Mouse (Mus musculus): ENCODE data around the gene Mgat4b. TPM values are rescaled to one million over a fixed set of nuclear protein-coding genes. Genes with fewer than 3 reads are reported as not detected.
A peak's percentile ranks its signal among the peaks of the same experiment; 100 is the strongest.

The Mgat4b gene
- polyA plus RNA-seq, 1 experiment from 2014 or later = 15.2 TPM

DNA sequence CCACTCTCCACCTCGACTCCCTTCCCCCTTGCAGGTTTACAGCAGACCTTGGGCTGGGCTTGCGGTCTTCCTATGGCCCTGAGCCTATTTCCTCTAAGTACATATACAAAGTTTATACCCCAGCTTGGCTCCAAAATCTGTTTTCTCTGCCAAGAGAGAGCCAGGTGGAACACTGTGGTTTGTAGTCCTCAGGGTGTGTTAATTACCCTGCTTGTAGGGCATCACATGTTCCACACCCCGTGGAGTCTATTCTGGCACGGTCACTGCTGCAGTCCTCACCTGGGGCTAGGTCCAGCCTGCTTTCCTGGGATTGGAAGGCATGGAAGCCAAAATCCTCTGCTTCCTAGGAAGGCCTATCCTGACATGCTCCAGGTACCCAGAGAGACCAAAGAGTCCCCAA is 17.0 kb downstream of the Mgat4b start:
- Histone ChIP-seq H3K27me3 (replicated peaks; ENCODE audit: control insufficient read depth, insufficient read depth, low read length) (no peaks in the 10 kb centered on the region), H3K4me2 (ENCODE audit: low read length) (no peak overlapping the region), H3K36me3 (ENCODE audit: control insufficient read depth, insufficient read depth, low read length) (peaks cover 23% of the 10 kb centered on the region), H3K9ac (ENCODE audit: low read length) (no peak overlapping the region), H3K4me1 (ENCODE audit: control insufficient read depth, insufficient read depth, low read length) (peaks cover 38% of the 10 kb centered on the region), H3K27ac (ENCODE audit: low read depth, low read length) (no peak overlapping the region), H3K9me3 (replicated peaks; ENCODE audit: control insufficient read depth, low read length) (no peaks in the 10 kb centered on the region), H3K4me3 (ENCODE audit: low read depth, low read length) (no peak overlapping the region)
- ATAC-seq = no peak
- DNase-seq (ENCODE audit: low spot score) = no peak
- WGBS = 83% methylated on average over 4 of the region's 4 CpGs

DNA sequence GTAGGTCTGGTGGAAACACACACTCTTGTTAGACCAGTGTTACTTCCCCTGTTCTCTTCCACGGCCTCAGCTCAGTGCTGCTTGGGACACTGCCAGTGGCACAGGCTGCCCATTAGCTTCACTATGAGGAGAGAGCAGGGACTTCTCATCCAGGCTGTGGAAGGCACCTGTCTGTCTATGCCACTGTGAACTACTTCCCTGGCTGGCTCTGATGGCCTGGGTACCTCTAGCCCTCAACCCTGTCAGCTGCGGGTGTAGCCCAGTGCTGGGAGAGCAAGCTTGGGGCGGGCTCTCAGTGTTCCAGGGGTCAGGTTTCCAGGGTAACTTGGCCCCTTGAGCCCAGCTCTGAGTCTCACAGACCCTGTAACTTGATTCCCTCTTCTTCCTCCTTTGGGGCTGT is 18.1 kb downstream of the Mgat4b start:
- H3K9ac ChIP-seq (ENCODE audit: low read length) = peak overlapping the region; percentile 35; the same call in 1 of the 2 replicates
- no peak for DNase-seq (ENCODE audit: low spot score)
- no peak overlapping the region for H3K4me3 ChIP-seq (ENCODE audit: low read depth, low read length)
- H3K4me2 ChIP-seq (ENCODE audit: low read length) = no peak overlapping the region
- no peaks in the 10 kb centered on the region for H3K9me3 ChIP-seq (replicated peaks; ENCODE audit: control insufficient read depth, low read length)
- no peak overlapping the region for H3K27ac ChIP-seq (ENCODE audit: low read depth, low read length)
- H3K4me1 ChIP-seq (ENCODE audit: control insufficient read depth, insufficient read depth, low read length) = peaks cover 30% of the 10 kb centered on the region
- H3K27me3 ChIP-seq (replicated peaks; ENCODE audit: control insufficient read depth, insufficient read depth, low read length) = no peaks in the 10 kb centered on the region
- 27% methylated on average over 3 of the region's 3 CpGs for WGBS
- peaks cover 33% of the 10 kb centered on the region for H3K36me3 ChIP-seq (ENCODE audit: control insufficient read depth, insufficient read depth, low read length)
- ATAC-seq = no peak

DNA sequence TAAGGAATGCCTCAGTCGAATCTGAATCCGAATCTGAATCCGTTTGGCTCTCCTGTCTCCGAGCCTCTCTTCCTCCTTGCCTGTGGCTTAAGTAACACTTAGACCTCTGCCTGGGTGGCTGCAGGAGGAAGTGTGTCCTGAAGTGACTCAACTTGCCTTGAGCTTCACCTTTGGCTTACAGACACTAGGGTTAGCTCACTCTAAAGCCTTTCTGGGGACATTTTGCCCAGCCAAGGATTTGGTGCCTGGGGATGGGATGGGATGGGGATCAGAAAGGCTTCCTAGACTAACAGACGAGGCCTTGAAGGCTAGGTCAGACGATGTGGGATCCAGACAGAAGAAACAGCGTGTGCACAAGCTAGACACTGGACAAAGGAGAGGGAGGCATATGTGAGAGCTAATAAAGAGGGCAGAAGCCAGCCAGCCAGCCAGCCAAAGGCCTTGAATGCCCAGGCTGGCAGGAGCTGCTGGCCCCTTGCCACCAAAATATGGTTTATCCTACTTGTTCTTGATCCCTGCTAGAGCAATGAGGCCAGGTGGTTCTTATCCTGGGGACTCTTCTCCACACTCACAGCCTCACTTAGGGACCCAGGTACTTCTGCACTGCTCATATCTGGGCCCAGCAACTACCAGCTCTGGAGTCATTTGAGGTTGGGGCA is 18.7 kb downstream of the Mgat4b start:
- DNase-seq (ENCODE audit: low spot score) (no peak), ATAC-seq (no peak)
- Histone ChIP-seq H3K27ac (ENCODE audit: low read depth, low read length) (no peak overlapping the region), H3K9me3 (replicated peaks; ENCODE audit: control insufficient read depth, low read length) (no peaks in the 10 kb centered on the region), H3K4me3 (ENCODE audit: low read depth, low read length) (no peak overlapping the region), H3K9ac (ENCODE audit: low read length) (peak overlapping the region; percentile 35; the same call in 1 of the 2 replicates), H3K36me3 (ENCODE audit: control insufficient read depth, insufficient read depth, low read length) (peaks cover 39% of the 10 kb centered on the region), H3K4me2 (ENCODE audit: low read length) (no peak overlapping the region), H3K4me1 (ENCODE audit: control insufficient read depth, insufficient read depth, low read length) (peaks cover 26% of the 10 kb centered on the region), H3K27me3 (replicated peaks; ENCODE audit: control insufficient read depth, insufficient read depth, low read length) (no peaks in the 10 kb centered on the region)
- 52% methylated on average over 7 of the region's 7 CpGs for WGBS

DNA sequence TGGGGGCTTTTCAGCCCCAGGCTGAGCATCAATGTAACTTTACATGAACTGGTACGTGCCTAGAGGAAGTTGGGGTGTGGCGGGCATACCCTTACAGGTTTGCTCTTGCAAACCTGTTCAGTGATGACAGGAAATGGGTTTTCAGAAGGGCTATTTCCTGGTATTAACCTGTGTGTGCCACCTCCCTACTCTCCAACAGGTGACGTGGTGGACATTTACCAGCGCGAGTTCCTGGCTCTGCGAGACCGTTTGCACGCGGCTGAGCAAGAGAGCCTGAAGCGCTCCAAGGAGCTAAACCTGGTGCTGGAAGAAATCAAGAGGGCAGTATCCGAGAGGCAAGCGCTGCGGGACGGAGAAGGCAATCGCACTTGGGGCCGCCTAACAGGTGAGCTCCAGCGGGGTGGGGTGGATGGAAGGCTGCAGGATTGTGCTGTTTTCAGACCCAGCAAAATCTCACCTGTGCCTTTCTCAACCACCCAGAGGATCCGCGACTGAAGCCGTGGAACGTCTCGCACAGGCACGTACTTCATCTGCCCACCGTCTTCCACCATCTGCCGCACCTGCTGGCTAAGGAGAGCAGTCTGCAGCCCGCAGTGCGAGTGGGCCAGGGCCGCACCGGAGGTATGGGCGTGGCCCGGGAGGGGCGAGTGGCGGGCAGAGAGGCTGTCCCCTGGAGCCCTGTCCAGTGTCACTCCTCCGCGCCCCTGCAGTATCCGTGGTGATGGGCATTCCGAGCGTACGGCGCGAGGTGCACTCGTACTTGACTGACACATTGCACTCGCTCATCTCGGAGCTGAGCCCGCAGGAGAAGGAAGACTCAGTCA is 20.0 kb downstream of the Mgat4b start:
- H3K27me3 ChIP-seq (replicated peaks; ENCODE audit: control insufficient read depth, insufficient read depth, low read length) = no peaks in the 10 kb centered on the region
- H3K36me3 ChIP-seq (ENCODE audit: control insufficient read depth, insufficient read depth, low read length) = peaks cover 50% of the 10 kb centered on the region
- H3K27ac ChIP-seq (ENCODE audit: low read depth, low read length) = no peak overlapping the region
- H3K4me3 ChIP-seq (ENCODE audit: low read depth, low read length) = peak overlapping the region; percentile 11; the same call in 1 of the 2 replicates
- ATAC-seq (peak; percentile 40), DNase-seq (ENCODE audit: low spot score) (no peak)
- H3K4me1 ChIP-seq (ENCODE audit: control insufficient read depth, insufficient read depth, low read length) = peaks cover 26% of the 10 kb centered on the region
- H3K9ac ChIP-seq (ENCODE audit: low read length) = peak overlapping the region; percentile 21; the same call in 1 of the 2 replicates
- H3K9me3 ChIP-seq (replicated peaks; ENCODE audit: control insufficient read depth, low read length) = no peaks in the 10 kb centered on the region
- peak overlapping the region; percentile 45 for H3K4me2 ChIP-seq (ENCODE audit: low read length)
- 21% methylated on average over 45 of the region's 45 CpGs for WGBS

DNA sequence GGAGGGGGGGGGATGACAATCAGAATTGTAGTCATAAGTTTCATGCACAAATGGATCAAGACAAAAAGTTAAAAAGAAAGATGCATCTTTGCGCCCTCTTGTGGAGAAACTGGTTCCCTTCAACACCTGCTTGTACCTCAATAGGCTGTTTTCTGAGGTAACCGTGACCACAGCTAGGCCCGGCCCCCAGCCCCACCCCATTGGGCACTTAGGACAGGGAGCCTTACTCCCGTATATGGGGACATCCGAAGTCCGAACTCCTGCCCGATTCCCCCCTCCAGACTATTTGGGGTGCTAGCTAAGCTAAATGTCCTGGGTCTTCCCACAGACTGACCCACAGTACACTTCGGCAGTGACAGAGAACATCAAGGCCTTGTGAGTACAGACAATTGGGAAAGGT is 20.7 kb downstream of the Mgat4b start:
- Histone ChIP-seq H3K27me3 (replicated peaks; ENCODE audit: control insufficient read depth, insufficient read depth, low read length) (no peaks in the 10 kb centered on the region), H3K4me2 (ENCODE audit: low read length) (peak overlapping the region; percentile 45; the same call in 1 of the 2 replicates), H3K4me3 (ENCODE audit: low read depth, low read length) (no peak overlapping the region), H3K27ac (ENCODE audit: low read depth, low read length) (no peak overlapping the region), H3K9ac (ENCODE audit: low read length) (no peak overlapping the region), H3K36me3 (ENCODE audit: control insufficient read depth, insufficient read depth, low read length) (peaks cover 50% of the 10 kb centered on the region), H3K9me3 (replicated peaks; ENCODE audit: control insufficient read depth, low read length) (no peaks in the 10 kb centered on the region), H3K4me1 (ENCODE audit: control insufficient read depth, insufficient read depth, low read length) (peaks cover 26% of the 10 kb centered on the region)
- WGBS = 21% methylated on average over 8 of the region's 8 CpGs
- DNase-seq (ENCODE audit: low spot score) = peak; percentile 85
- ATAC-seq = 0 out of 2 replicates have a peak, but pooled peaks have one; percentile 27

DNA sequence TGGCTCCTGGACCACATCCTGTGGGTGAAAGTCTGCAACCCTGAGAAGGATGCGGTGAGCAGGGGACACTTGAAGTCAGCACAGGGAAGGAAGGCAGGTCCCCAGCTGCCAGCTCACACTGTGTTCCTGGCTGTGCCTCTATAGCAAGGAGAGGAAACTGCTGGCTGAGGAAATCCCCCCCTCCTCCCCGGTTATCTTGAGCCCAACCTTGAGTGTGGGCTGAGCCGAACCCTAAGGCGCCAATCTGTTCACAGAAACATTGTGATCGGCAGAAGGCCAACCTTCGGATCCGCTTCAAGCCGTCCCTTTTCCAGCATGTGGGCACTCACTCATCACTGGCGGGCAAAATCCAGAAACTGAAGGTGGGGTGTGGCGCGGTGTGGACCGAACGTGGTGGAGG is 22.3 kb downstream of the Mgat4b start:
- H3K27me3 ChIP-seq (replicated peaks; ENCODE audit: control insufficient read depth, insufficient read depth, low read length) = no peaks in the 10 kb centered on the region
- no peak overlapping the region for H3K9ac ChIP-seq (ENCODE audit: low read length)
- WGBS = 97% methylated on average over 13 of the region's 13 CpGs
- H3K4me1 ChIP-seq (ENCODE audit: control insufficient read depth, insufficient read depth, low read length) = peaks cover 20% of the 10 kb centered on the region; the same call in 1 of the 2 replicates
- no peak overlapping the region for H3K27ac ChIP-seq (ENCODE audit: low read depth, low read length)
- no peak for ATAC-seq
- H3K36me3 ChIP-seq (ENCODE audit: control insufficient read depth, insufficient read depth, low read length) = peaks cover 48% of the 10 kb centered on the region
- no peak overlapping the region for H3K4me3 ChIP-seq (ENCODE audit: low read depth, low read length)
- no peaks in the 10 kb centered on the region for H3K9me3 ChIP-seq (replicated peaks; ENCODE audit: control insufficient read depth, low read length)
- H3K4me2 ChIP-seq (ENCODE audit: low read length) = no peak overlapping the region
- DNase-seq (ENCODE audit: low spot score) = no peak

DNA sequence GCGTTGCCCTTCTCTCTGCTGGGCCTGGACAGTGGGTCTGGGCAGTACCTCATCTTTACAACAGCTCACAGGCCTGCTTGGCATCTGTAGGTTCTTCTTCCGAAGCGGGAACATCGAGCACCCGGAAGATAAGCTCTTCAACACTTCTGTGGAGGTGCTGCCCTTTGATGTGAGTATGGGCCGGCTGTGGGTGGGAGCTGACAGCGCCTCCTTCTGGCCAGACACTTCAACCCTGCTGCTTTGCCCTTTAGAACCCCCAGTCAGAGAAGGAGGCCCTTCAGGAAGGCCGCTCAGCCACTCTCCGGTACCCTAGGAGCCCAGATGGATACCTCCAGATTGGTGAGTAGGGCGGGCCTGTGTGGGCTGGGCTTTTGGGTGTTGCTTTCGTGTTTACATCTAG is 23.3 kb downstream of the Mgat4b start:
- Histone ChIP-seq H3K27ac (ENCODE audit: low read depth, low read length) (no peak overlapping the region), H3K9ac (ENCODE audit: low read length) (no peak overlapping the region), H3K4me2 (ENCODE audit: low read length) (no peak overlapping the region), H3K4me3 (ENCODE audit: low read depth, low read length) (no peak overlapping the region), H3K9me3 (replicated peaks; ENCODE audit: control insufficient read depth, low read length) (no peaks in the 10 kb centered on the region), H3K27me3 (replicated peaks; ENCODE audit: control insufficient read depth, insufficient read depth, low read length) (no peaks in the 10 kb centered on the region), H3K4me1 (ENCODE audit: control insufficient read depth, insufficient read depth, low read length) (peaks cover 16% of the 10 kb centered on the region; the same call in 1 of the 2 replicates), H3K36me3 (ENCODE audit: control insufficient read depth, insufficient read depth, low read length) (peaks cover 48% of the 10 kb centered on the region)
- DNase-seq (ENCODE audit: low spot score) (no peak), ATAC-seq (no peak)
- 82% methylated on average over 11 of the region's 11 CpGs for WGBS

DNA sequence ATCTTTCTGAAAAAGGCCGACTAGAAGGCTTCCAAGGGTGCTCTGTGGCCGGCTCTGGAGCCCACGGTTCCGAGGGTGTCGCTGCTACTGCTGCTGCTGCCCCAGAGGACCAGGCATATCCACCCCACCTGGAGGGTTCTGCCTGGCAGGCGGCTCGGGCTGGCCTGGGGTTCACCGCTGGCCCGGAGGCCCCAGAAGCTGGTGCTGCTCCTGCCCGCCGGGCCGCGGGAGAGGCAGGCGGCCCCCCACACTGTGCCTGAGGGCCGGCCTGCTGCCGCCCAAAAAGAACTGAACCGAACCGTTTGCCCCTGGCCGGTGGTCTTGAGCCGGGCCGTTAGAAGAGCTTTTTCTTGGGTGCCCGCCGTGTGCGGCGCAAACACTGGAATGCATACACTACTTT is 23.9 kb downstream of the Mgat4b start:
- no peak for ATAC-seq
- Histone ChIP-seq H3K9me3 (replicated peaks; ENCODE audit: control insufficient read depth, low read length) (no peaks in the 10 kb centered on the region), H3K4me1 (ENCODE audit: control insufficient read depth, insufficient read depth, low read length) (peaks cover 12% of the 10 kb centered on the region; the same call in 1 of the 2 replicates), H3K4me2 (ENCODE audit: low read length) (no peak overlapping the region), H3K36me3 (ENCODE audit: control insufficient read depth, insufficient read depth, low read length) (peaks cover 47% of the 10 kb centered on the region), H3K4me3 (ENCODE audit: low read depth, low read length) (no peak overlapping the region), H3K27me3 (replicated peaks; ENCODE audit: control insufficient read depth, insufficient read depth, low read length) (no peaks in the 10 kb centered on the region), H3K27ac (ENCODE audit: low read depth, low read length) (no peak overlapping the region), H3K9ac (ENCODE audit: low read length) (no peak overlapping the region)
- no peak for DNase-seq (ENCODE audit: low spot score)
- 92% methylated on average over 25 of the region's 25 CpGs for WGBS

DNA sequence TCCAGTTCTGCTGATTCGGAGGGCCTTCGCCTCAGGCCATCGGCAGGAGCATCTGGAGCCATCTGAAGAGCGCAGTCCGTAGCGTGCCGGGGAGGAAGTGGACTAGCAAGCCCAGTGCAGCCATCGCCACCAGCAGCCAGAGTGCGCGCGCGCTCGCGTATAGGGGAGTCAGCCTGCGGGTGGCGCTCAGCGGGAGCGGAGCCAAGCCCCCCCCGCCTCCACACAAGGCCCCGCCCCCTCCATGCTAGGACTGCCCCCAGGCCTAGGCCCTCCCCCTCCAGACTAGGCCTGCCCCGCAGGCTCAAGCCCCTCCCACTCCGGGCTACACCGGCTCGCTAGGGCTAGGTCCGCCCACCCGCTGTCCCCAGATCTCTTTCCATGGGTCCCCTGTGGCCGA is 25.8 kb downstream of the Mgat4b start:
- 0% methylated on average over 25 of the region's 27 CpGs for WGBS
- no peaks in the 10 kb centered on the region for H3K27me3 ChIP-seq (replicated peaks; ENCODE audit: control insufficient read depth, insufficient read depth, low read length)
- H3K4me3 ChIP-seq (ENCODE audit: low read depth, low read length) = peak overlapping the region; percentile 55
- H3K27ac ChIP-seq (ENCODE audit: low read depth, low read length) = no peak overlapping the region
- peak overlapping the region; percentile 60 for H3K9ac ChIP-seq (ENCODE audit: low read length)
- peak; percentile 93 for DNase-seq (ENCODE audit: low spot score)
- peaks cover 8% of the 10 kb centered on the region; the same call in 1 of the 2 replicates for H3K4me1 ChIP-seq (ENCODE audit: control insufficient read depth, insufficient read depth, low read length)
- H3K36me3 ChIP-seq (ENCODE audit: control insufficient read depth, insufficient read depth, low read length) = peaks cover 40% of the 10 kb centered on the region
- H3K9me3 ChIP-seq (replicated peaks; ENCODE audit: control insufficient read depth, low read length) = no peaks in the 10 kb centered on the region
- ATAC-seq = peak; percentile 93
- H3K4me2 ChIP-seq (ENCODE audit: low read length) = peak overlapping the region; percentile 87
